Mouse (Mus musculus) cerebellum, adult 11 months (tissue): ENCODE data around the gene Gm21366.
"Not testable (repeated sequence)": the region's sequence is repeated elsewhere in the genome, so short reads cannot be mapped to it uniquely, and the experiment has no call there.

Source experiments
- DNase-seq: peaks from one replicate; pipeline ENCODE4 v3.0.0; 2022

The Gm21366 gene

GRCm38 (mm10) chrY:22861156-22861555, at the start of gene Gm21366:
Gm21366 (minus strand) TSS chrY:22861256.
- DNase-seq, result not testable (repeated sequence)
